Mouse (Mus musculus): ENCODE results near the gene Nol3. TPM values are rescaled to one million over a fixed set of nuclear protein-coding genes. Genes with fewer than 3 reads are reported as not detected.
A peak's percentile ranks its signal among the peaks of the same experiment; 100 is the strongest.

Gene Nol3
- polyA plus RNA-seq, 1 experiment: not detected

- H3K27ac ChIP-seq (ENCODE audit: insufficient read depth, low read depth, low read length): no peak overlapping the region
- no peak for TF ChIP-seq CTCF (IDR thresholded peaks at IDR 0.05; ENCODE audit: insufficient read depth, low read depth, low read length)
- H3K4me1 ChIP-seq (ENCODE audit: control insufficient read depth, insufficient read depth, low read length): peaks cover 32% of the 10 kb centered on the region
- no peak overlapping the region for H3K4me3 ChIP-seq (ENCODE audit: insufficient read depth, low read depth, low read length)
- 63% methylated on average over 8 of the region's 8 CpGs for WGBS
Observed at GRCm38 (mm10) chr8:105303396-105303795, 27.5 kb downstream of the Nol3 start.

GRCm38 (mm10) chr8:105303874-105304273, 27.9 kb downstream of the Nol3 start:
- WGBS: 71% methylated on average over 9 of the region's 9 CpGs
- H3K27ac ChIP-seq (ENCODE audit: insufficient read depth, low read depth, low read length): no peak overlapping the region
- TF ChIP-seq POLR2A (IDR thresholded peaks at IDR 0.05; ENCODE audit: insufficient read depth, low read depth, low read length) (no peak), CTCF (IDR thresholded peaks at IDR 0.05; ENCODE audit: insufficient read depth, low read depth, low read length) (no peak)
- H3K4me1 ChIP-seq (ENCODE audit: control insufficient read depth, insufficient read depth, low read length): peaks cover 28% of the 10 kb centered on the region
- no peak overlapping the region for H3K4me3 ChIP-seq (ENCODE audit: insufficient read depth, low read depth, low read length)

- H3K27ac ChIP-seq (ENCODE audit: insufficient read depth, low read depth, low read length): no peak overlapping the region; the same call in 1 of the 2 replicates
- TF ChIP-seq CTCF (IDR thresholded peaks at IDR 0.05; ENCODE audit: insufficient read depth, low read depth, low read length) (no peak), POLR2A (IDR thresholded peaks at IDR 0.05; ENCODE audit: insufficient read depth, low read depth, low read length) (no peak)
Observed at GRCm38 (mm10) chr8:105304325-105305210, 28.6 kb downstream of the Nol3 start.

GRCm38 (mm10) chr8:105305211-105306145, 29.5 kb downstream of the Nol3 start, which contains the start of gene Elmo3:
Gene Elmo3 (plus strand): TSS chr8:105305601.
- H3K27ac ChIP-seq (ENCODE audit: insufficient read depth, low read depth, low read length): no peak within 1 kb of the TSS; the same call in 1 of the 2 replicates
- H3K4me3 ChIP-seq (ENCODE audit: insufficient read depth, low read depth, low read length): peak within 1 kb of the TSS; percentile 31
- peaks cover 27% of the 10 kb centered on the region for H3K4me1 ChIP-seq (ENCODE audit: control insufficient read depth, insufficient read depth, low read length)
- TF ChIP-seq POLR2A (IDR thresholded peaks at IDR 0.05; ENCODE audit: insufficient read depth, low read depth, low read length) (no peak), CTCF (IDR thresholded peaks at IDR 0.05; ENCODE audit: insufficient read depth, low read depth, low read length) (no peak)
- 4% methylated on average over 30 of the region's 30 CpGs for WGBS

More at GRCm38 (mm10) chr8:105304325-105305210, 28.6 kb downstream of the Nol3 start:
- H3K4me1 ChIP-seq (ENCODE audit: control insufficient read depth, insufficient read depth, low read length): peaks cover 27% of the 10 kb centered on the region
- 47% methylated on average over 9 of the region's 9 CpGs for WGBS
- H3K4me3 ChIP-seq (ENCODE audit: insufficient read depth, low read depth, low read length): no peak overlapping the region

- WGBS: 43% methylated on average over 5 of the region's 5 CpGs
- H3K27ac ChIP-seq (ENCODE audit: insufficient read depth, low read depth, low read length): no peak overlapping the region
Observed at GRCm38 (mm10) chr8:105306146-105306691, 30.3 kb downstream of the Nol3 start.

GRCm38 (mm10) chr8:105307670-105308069, 31.7 kb downstream of the Nol3 start:
- Histone ChIP-seq H3K27ac (ENCODE audit: insufficient read depth, low read depth, low read length) (no peak overlapping the region), H3K4me3 (ENCODE audit: insufficient read depth, low read depth, low read length) (no peak overlapping the region), H3K4me1 (ENCODE audit: control insufficient read depth, insufficient read depth, low read length) (peaks cover 27% of the 10 kb centered on the region)
- WGBS: 95% methylated on average over 13 of the region's 13 CpGs
- no peak for TF ChIP-seq CTCF (IDR thresholded peaks at IDR 0.05; ENCODE audit: insufficient read depth, low read depth, low read length)

More at GRCm38 (mm10) chr8:105306146-105306691, 30.3 kb downstream of the Nol3 start:
- H3K4me1 ChIP-seq (ENCODE audit: control insufficient read depth, insufficient read depth, low read length): peaks cover 27% of the 10 kb centered on the region
- TF ChIP-seq POLR2A (IDR thresholded peaks at IDR 0.05; ENCODE audit: insufficient read depth, low read depth, low read length) (no peak; the same call in 1 of the 2 replicates), CTCF (IDR thresholded peaks at IDR 0.05; ENCODE audit: insufficient read depth, low read depth, low read length) (no peak)
- H3K4me3 ChIP-seq (ENCODE audit: insufficient read depth, low read depth, low read length): no peak overlapping the region

GRCm38 (mm10) chr8:105308428-105308827, 32.5 kb downstream of the Nol3 start:
- WGBS: 94% methylated on average over 10 of the region's 10 CpGs
- no peak for TF ChIP-seq CTCF (IDR thresholded peaks at IDR 0.05; ENCODE audit: insufficient read depth, low read depth, low read length)
- no peak for TF ChIP-seq POLR2A (IDR thresholded peaks at IDR 0.05; ENCODE audit: insufficient read depth, low read depth, low read length)
- Histone ChIP-seq H3K4me1 (ENCODE audit: control insufficient read depth, insufficient read depth, low read length) (peaks cover 26% of the 10 kb centered on the region), H3K27ac (ENCODE audit: insufficient read depth, low read depth, low read length) (no peak overlapping the region), H3K4me3 (ENCODE audit: insufficient read depth, low read depth, low read length) (no peak overlapping the region)

GRCm38 (mm10) chr8:105309142-105309847, 33.4 kb downstream of the Nol3 start:
- Histone ChIP-seq H3K4me3 (ENCODE audit: insufficient read depth, low read depth, low read length) (no peak overlapping the region), H3K27ac (ENCODE audit: insufficient read depth, low read depth, low read length) (no peak overlapping the region), H3K4me1 (ENCODE audit: control insufficient read depth, insufficient read depth, low read length) (peaks cover 21% of the 10 kb centered on the region)
- 81% methylated on average over 15 of the region's 15 CpGs for WGBS
- no peak for TF ChIP-seq POLR2A (IDR thresholded peaks at IDR 0.05; ENCODE audit: insufficient read depth, low read depth, low read length)
- TF ChIP-seq CTCF (IDR thresholded peaks at IDR 0.05; ENCODE audit: insufficient read depth, low read depth, low read length): no peak
